Mouse (Mus musculus) ovary, postnatal 10 days (tissue): Measurements from ENCODE around the gene Timmdc1.

ENCODE experiments used
- DNase-seq: peaks from one replicate; pipeline ENCODE4 v3.0.0; 2022; ENCODE audit warnings: low spot score

Gene Timmdc1

DNA sequence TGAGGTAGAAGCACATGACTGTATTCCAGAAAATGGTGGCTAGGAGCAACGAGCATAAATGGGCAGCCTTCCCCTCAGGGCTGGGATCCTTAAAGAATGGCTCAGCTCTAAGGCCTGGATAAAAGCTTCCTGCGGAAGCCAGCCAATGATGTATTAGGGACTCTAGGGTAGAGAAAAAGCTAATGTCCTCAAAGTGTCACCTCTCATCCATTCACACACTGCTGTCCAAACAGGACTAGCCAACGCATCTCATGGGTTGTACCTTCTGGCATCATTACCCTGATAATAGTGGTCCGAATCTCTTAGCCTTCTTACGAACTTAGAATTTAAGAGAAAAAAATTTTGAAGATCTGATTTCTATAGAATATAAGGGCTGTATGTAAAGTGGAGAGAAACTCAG is 59.2 kb downstream of the Timmdc1 start:
- no peak for DNase-seq

DNA sequence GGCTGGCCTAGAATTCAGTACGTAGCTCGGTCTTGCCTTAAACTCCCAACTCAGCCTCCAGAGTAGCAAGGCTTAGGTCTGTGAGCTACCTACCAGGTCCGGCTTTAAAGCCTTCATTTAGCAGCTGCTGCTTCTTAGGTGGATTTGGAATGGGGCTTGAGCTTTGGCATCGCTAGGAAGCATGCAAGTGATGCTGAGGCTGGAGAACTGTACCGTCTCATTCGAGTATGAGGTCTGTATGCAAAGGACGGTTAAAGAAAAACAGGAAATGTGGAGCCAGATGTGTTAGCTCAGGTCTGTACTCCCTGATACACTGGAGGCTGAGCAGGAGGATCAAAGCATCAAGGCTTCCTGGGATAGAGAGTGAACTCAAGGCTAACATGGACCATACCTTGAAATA is 60.3 kb downstream of the Timmdc1 start:
- no peak for DNase-seq

DNA sequence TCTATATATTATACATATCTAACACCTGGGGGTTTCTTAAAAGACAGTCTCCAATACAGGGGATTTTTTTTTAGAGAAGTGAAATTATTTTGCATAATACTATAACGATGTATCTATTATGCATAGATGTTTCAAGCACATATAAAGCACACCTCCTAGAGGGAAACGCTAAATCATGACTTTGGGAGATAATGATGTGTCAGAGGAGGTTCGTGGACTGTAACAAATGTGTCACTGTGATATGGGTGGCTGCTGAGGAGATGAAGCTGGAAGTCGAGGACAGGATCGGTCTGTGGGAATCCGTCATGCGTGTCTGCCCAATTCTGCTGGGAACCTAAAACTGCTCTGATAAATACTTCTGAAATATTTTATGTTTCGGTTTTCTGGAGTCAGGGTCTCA is 60.7 kb downstream of the Timmdc1 start:
- no peak for DNase-seq

DNA sequence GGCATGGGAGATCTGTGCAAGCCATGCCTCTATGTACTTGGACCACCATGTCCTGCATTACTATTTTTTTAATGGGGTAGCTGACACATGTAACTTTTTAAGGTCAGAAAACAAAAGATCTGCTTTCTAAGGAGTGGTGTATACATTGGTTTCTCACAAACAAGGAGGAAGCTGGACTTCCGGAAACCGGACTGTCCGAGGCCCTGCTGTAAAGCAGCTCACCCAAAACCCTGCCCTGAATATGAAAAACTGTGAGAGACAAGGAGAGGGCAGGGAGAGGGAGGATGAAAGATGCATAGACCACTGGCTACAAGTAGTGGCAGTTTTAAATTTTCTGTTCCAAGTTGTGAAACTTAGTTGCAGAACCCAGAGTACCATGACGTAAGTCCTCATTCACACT is 62.5 kb downstream of the Timmdc1 start:
- no peak for DNase-seq

DNA sequence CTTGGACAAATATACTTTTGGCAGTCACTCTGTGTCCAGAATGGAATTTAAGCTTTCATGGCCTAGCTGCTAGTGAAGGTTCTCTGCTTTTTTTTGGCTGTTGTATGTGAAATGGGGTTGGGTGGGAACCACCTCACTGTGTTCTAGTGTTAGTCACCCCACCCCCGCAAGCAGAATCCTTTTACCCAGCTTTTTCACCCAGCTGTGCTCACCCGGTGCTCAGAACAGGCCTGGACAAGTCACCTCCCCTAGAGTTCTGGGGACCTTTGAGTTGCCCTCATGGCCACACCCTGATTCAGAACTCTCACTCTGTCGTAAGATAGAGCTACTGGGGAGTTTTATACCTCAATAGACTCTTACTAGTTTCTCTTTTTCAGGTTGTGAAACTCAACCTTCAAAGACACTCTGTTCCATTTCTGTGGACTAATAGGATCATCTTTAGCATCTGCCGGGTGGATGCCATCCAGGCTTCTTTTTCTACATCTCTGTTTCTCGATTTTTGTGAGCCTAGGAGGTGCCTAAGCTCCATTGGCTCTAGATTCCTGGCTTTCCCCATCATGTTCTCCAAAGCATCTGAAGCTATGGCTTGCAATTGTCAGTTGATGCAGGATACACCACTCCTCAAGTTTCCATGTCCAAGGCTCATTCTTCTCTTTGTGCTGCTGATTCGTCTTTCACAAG is 63.7 kb downstream of the Timmdc1 start:
- DNase-seq = no peak

DNA sequence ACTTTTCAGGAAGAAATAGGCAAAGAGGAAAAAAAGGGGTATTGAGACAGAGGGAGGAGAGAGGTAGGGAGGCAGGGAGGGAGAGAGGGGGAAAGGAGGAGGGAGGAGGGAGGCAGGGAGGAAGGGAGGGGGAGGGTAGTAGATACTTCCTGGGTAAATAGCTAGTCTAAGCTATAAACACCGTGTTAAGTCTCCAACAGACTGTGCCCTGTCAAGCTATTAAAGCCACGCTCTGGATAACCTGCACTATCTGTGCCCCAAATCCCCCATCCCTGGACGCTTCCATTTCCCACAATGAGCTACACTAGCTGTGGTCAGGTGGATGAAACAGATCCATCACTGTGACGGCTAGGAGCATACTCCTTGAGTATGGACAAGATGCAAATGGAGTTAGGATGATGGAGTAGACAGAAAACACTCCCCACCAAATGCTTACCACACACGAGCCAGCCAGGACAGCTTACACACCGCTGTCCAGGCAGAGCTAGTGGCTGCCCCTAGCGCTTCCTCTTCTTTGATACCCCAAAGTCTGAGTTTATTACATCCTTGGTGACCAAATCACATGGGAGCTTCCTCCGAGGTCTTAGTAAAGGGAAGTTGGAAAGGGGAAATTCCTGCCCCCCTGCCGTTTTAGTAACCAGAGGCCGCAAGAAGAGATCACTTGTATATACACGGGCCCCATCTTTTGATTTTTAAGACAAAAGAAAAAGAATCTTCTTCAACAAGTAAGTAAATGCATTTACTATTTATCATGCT is 65.5 kb downstream of the Timmdc1 start:
- DNase-seq = no peak

DNA sequence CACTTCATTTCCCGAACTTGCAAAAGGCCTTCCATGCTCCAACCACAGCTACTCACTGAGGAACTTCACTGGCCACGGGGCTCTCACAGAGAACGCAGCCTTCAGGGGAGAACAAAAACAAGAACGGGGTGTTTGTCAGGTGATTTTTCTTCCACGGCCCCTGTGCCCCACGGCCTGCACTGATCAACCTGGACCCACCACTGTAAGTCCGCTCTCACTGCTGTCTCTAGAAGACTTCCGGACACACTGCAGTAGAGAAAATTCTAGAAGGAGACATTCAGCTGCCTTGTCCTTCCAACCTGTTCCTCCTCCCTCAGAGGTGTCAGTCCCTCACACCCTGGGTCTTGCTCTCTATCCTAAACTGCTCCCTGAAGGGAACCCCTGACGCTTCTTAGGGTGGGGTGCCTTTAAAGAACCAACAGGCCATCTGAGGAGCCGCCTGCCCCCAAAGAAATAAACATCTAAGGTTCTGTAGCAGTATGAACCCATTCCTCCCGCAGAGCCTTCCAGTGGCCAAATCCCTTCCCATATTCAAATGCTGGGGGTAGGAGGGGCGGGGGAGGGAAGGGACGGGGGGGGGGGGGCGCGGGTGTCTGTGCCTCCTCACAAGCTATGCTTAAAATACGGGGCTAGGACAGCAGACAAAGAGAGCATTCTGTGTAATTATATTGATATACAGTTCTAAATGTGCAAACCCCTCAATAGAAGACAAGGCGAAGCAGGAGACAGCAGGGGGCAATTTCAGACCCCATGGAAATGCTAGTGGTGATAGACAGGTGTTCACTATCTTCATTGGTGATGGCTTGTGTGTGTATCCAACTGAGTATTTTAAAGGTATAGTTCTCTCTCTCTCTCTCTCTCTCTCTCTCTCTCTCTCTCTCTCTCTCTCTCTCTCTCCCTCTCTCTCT is 66.7 kb downstream of the Timmdc1 start, which contains the start of gene Cd80:
Gene Cd80 (plus strand): TSS at position 51 of the 908 bp plus-strand sequence.
- no peak for DNase-seq

DNA sequence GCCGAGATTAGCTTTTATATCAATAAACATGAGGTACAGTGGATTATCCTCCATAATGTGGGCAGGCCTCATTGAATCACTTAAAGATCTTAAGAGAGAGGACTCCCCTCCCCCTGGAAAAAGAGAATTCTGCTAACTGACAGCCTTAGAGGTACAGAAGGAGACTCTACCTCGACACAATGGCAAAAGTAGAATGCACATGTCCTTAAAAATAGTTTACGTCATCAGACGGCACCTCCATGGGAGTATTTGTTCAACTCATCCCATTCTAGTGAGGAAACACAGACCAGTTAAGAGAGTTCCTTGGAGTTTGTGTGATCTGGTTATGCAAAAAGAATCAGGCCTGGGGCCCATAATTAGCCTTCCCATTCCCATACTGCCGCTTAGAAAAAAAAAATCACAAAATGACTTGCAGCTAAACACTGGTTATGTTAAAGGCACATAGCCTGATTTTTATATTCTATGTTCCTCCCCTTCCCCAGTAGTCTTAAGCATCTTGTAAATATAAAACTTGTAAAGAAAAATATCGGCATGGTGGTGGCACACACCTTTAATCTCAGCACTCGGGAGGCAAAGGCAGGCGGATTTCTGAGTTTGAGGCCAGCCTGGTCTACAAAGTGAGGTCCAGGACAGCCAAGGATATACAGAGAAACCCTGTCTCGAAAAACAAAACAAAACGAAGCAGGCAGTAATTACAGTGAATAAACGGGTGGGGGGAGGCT is 67.8 kb downstream of the Timmdc1 start:
- no peak for DNase-seq

DNA sequence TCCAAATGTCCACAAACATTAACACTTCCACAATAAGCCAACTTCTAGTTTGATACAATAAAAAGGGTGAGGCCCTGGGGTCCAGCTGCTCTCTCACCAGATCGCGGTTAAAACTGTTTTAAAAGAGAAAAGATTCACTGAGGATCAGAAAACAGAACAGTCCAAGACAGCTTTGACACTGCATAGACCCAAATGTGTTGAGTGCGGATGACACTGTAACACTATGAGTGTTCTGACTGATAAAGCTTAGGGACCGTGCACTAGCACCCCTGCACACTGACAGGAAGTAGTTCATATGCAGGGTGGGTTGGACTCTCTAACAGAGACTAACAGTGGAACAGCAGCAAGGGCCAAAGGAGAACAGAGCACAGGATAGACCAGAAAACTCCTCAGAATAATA is 68.5 kb downstream of the Timmdc1 start:
- DNase-seq = no peak

DNA sequence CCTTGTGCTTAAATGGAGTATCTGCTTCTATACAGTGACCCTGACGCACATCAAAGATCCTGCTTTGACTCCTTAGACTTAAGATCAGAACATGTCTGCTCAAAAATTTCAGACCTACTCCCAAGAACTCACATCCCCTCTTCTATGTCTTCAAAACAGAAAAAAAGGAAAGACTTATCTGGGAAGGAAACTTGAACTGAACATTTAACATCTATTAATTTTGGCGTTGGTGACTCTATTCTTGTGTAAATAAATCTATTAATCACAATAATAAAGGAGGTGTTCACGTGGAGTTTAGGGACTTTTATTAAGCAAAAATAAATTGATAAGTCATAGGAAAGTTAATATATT is 69.3 kb downstream of the Timmdc1 start:
- no peak for DNase-seq

DNA sequence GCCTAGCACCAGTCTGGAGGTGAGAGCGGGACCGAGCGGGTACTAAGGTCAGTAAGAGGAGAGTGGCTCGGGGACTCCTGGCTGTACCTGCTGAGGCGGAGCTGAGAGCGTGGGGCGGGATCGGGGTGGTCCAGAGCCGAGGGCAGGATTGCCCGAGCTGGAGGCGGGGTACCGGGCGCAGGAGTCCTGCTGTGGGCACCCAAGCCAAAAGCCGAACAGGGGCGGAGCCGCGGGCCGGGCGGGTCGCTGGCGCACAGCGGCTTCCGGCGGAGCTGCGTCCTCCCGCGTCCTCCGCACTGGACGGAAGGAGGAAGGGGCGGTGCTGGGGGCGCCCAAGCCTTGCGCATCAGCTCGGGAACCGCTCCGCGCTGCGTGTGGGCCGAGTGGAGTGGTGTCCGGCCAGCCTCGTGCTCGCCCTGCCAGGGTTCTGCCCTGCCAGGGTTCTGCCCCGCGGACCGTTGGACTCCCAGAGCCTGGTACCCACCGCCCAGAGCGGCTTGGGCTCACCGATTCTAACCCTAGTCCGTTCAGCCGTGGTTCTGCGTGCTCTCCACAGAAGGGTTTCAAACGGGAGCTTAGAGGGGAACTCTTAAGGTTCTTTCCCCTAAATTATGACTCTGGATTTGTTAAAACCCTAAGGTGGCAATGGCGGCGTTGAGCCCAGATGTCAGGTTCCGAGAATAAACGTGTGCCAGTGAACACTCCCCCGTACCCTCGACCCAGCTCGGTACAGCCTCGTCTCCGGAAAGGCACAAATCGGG is 69.8 kb downstream of the Timmdc1 start, which contains the start of gene Adprh:
Gene Adprh (minus strand): TSS at position 262 of the 761 bp plus-strand sequence.
- DNase-seq = peak; percentile 87

DNA sequence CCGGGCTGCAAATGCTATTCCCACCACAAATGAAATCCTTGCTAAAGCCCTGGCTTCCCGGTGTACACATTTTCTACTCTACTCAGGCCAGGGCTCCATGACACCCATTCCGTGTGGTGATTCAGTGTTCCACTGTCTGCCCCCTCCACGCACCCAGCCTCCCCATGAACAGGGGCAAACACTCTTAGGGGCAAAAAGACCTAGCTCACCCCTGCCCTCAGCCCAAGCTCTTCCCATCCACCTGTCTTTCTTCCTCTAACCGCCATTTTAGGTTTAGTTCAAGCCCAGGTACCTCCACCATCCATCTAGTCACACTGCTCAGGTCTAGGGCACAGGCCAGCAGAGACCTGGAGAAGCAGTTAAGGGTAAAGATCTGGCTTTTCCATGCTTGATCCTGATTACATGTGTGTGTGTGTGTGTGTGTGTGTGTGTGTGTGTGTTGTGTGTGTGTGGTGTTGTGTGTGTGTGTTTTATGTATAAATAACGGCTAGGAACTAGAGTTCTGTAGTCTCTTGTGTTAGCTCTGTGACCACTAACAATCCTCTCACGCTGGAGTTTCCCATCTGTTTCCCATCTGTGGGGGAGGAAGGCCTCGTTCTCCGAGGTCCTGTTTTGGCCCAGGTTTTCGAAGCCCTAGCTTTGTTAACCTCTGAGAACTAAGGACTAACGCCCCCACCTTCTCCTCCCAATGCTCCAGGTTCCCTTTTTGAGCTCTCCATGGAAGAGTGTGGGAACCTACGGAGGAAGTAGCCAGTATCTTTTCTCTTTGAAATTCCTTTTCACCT is 70.8 kb downstream of the Timmdc1 start:
- no peak for DNase-seq

DNA sequence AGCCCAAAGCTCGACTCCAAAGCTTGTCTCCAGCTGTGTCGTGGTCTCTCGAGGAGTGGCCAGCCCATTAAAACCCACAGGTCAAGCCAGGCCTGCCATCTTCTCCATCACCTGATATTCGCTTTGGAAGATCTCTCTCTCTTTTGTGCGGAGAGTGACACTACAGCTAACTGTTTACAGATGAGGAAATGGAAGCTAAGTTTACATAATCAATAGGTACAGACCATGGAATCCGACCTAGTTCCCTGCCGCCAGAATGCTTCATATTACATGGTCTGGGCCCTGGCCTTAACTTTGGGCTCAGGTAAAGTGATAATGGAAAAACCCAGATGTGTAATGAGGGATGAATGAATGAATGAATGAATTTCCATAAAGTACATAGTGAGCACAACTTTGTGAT is 71.8 kb downstream of the Timmdc1 start:
- no peak for DNase-seq

DNA sequence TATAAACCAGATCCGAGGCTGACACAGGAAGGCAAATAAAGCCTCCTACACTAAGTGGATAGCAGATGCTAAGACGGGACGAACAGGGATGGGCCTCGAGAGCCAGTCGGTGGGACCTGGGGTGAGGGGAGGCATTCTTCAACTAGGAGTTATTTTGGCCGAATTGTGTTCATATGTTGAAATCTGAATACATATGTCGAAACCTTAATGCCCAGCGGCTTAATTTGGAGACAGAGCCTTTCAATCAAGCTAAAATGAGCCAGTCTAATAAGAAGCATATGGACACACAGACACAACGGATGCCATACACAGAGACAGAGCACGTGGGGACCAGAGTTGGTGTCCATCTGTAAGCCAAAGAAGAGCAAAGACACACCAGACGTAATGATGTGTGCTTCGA is 74.0 kb downstream of the Timmdc1 start:
- DNase-seq = no peak
